Mouse (Mus musculus): ENCODE measurements at regions not wholly inside any gene's neighbourhood (a gene's known extent, or its start where the extent isn't known, plus 50 kb on each side); places are given as distances from the start of the nearest gene placed in this dataset.

GRCm38 (mm10) chr1:14499105-14499504, 1594.0 kb downstream of the 4930444P10Rik start:
- H3K4me2 ChIP-seq (ENCODE audit: low read depth, low read length), result no peak overlapping the region
- 84% methylated on average over 1 of the region's 1 CpGs for WGBS

GRCm38 (mm10) chr1:14490026-14490425, 1603.1 kb downstream of the 4930444P10Rik start:
- Histone ChIP-seq H3K27me3 (ENCODE audit: control insufficient read depth, insufficient read depth, low read length) (no peaks in the 10 kb centered on the region), H3K4me2 (ENCODE audit: low read depth, low read length) (no peak overlapping the region), H3K27ac (ENCODE audit: low read depth, low read length) (no peak overlapping the region), H3K9ac (replicated peaks; ENCODE audit: low read depth, low read length) (no peak overlapping the region), H3K4me1 (ENCODE audit: control insufficient read depth, insufficient read depth, low read length) (no peaks in the 10 kb centered on the region), H3K9me3 (ENCODE audit: control insufficient read depth, low read length) (no peaks in the 10 kb centered on the region), H3K4me3 (ENCODE audit: low read depth, low read length) (no peak overlapping the region), H3K36me3 (ENCODE audit: control insufficient read depth, insufficient read depth, low read length) (no peaks in the 10 kb centered on the region)
- 86% methylated on average over 3 of the region's 3 CpGs for WGBS
- ATAC-seq (ENCODE audit: low read depth), result no peak

More at GRCm38 (mm10) chr1:14499105-14499504, 1594.0 kb downstream of the 4930444P10Rik start:
- H3K9ac ChIP-seq (replicated peaks; ENCODE audit: low read depth, low read length), result no peak overlapping the region
- no peak for ATAC-seq (ENCODE audit: low read depth)
- H3K4me3 ChIP-seq (ENCODE audit: low read depth, low read length), result no peak overlapping the region
- H3K36me3 ChIP-seq (ENCODE audit: control insufficient read depth, insufficient read depth, low read length), result no peaks in the 10 kb centered on the region
- H3K27ac ChIP-seq (ENCODE audit: low read depth, low read length), result no peak overlapping the region
- peaks cover 10% of the 10 kb centered on the region for H3K27me3 ChIP-seq (ENCODE audit: control insufficient read depth, insufficient read depth, low read length)
- no peaks in the 10 kb centered on the region for H3K9me3 ChIP-seq (ENCODE audit: control insufficient read depth, low read length)
- no peaks in the 10 kb centered on the region for H3K4me1 ChIP-seq (ENCODE audit: control insufficient read depth, insufficient read depth, low read length)

- H3K27me3 ChIP-seq (ENCODE audit: control insufficient read depth, insufficient read depth, low read length), result no peaks in the 10 kb centered on the region
- H3K4me3 ChIP-seq (ENCODE audit: low read depth, low read length), result no peak overlapping the region
- WGBS, result 47% methylated on average over 4 of the region's 4 CpGs
- no peak overlapping the region for H3K4me2 ChIP-seq (ENCODE audit: low read depth, low read length)
- H3K36me3 ChIP-seq (ENCODE audit: control insufficient read depth, insufficient read depth, low read length), result no peaks in the 10 kb centered on the region
- no peak for ATAC-seq (ENCODE audit: low read depth)
- H3K9ac ChIP-seq (replicated peaks; ENCODE audit: low read depth, low read length), result no peak overlapping the region
- H3K9me3 ChIP-seq (ENCODE audit: control insufficient read depth, low read length), result no peaks in the 10 kb centered on the region
- no peak overlapping the region for H3K27ac ChIP-seq (ENCODE audit: low read depth, low read length)
- no peaks in the 10 kb centered on the region for H3K4me1 ChIP-seq (ENCODE audit: control insufficient read depth, insufficient read depth, low read length)
Observed at GRCm38 (mm10) chr1:14487708-14488127, 1605.4 kb downstream of the 4930444P10Rik start.

GRCm38 (mm10) chr1:14485746-14486145, 1607.4 kb downstream of the 4930444P10Rik start:
- H3K4me1 ChIP-seq (ENCODE audit: control insufficient read depth, insufficient read depth, low read length), result no peaks in the 10 kb centered on the region
- H3K9ac ChIP-seq (replicated peaks; ENCODE audit: low read depth, low read length), result no peak overlapping the region
- ATAC-seq (ENCODE audit: low read depth), result no peak
- H3K4me2 ChIP-seq (ENCODE audit: low read depth, low read length), result no peak overlapping the region
- no peak overlapping the region for H3K27ac ChIP-seq (ENCODE audit: low read depth, low read length)
- 48% methylated on average over 2 of the region's 2 CpGs for WGBS
- H3K36me3 ChIP-seq (ENCODE audit: control insufficient read depth, insufficient read depth, low read length), result no peaks in the 10 kb centered on the region
- H3K27me3 ChIP-seq (ENCODE audit: control insufficient read depth, insufficient read depth, low read length), result no peaks in the 10 kb centered on the region
- H3K9me3 ChIP-seq (ENCODE audit: control insufficient read depth, low read length), result no peaks in the 10 kb centered on the region
- H3K4me3 ChIP-seq (ENCODE audit: low read depth, low read length), result no peak overlapping the region

- Histone ChIP-seq H3K27me3 (ENCODE audit: control insufficient read depth, insufficient read depth, low read length) (no peaks in the 10 kb centered on the region), H3K4me3 (ENCODE audit: low read depth, low read length) (no peak overlapping the region), H3K27ac (ENCODE audit: low read depth, low read length) (no peak overlapping the region), H3K9me3 (ENCODE audit: control insufficient read depth, low read length) (no peaks in the 10 kb centered on the region), H3K36me3 (ENCODE audit: control insufficient read depth, insufficient read depth, low read length) (no peaks in the 10 kb centered on the region), H3K4me1 (ENCODE audit: control insufficient read depth, insufficient read depth, low read length) (no peaks in the 10 kb centered on the region), H3K9ac (replicated peaks; ENCODE audit: low read depth, low read length) (no peak overlapping the region), H3K4me2 (ENCODE audit: low read depth, low read length) (no peak overlapping the region)
- 90% methylated on average over 6 of the region's 6 CpGs for WGBS
- 0 out of 2 replicates have a peak, but pooled peaks have one; percentile 11 for ATAC-seq (ENCODE audit: low read depth)
Observed at GRCm38 (mm10) chr1:14484121-14484916, 1608.8 kb downstream of the 4930444P10Rik start.

GRCm38 (mm10) chr1:14472294-14472693, 1620.8 kb downstream of the 4930444P10Rik start:
- no peaks in the 10 kb centered on the region for H3K4me1 ChIP-seq (ENCODE audit: control insufficient read depth, insufficient read depth, low read length)
- ATAC-seq (ENCODE audit: low read depth), result no peak
- no peaks in the 10 kb centered on the region for H3K9me3 ChIP-seq (ENCODE audit: control insufficient read depth, low read length)
- no peaks in the 10 kb centered on the region for H3K27me3 ChIP-seq (ENCODE audit: control insufficient read depth, insufficient read depth, low read length)
- H3K36me3 ChIP-seq (ENCODE audit: control insufficient read depth, insufficient read depth, low read length), result no peaks in the 10 kb centered on the region
- no peak overlapping the region for H3K4me3 ChIP-seq (ENCODE audit: low read depth, low read length)
- 31% methylated on average over 3 of the region's 3 CpGs for WGBS
- no peak overlapping the region for H3K4me2 ChIP-seq (ENCODE audit: low read depth, low read length)
- H3K27ac ChIP-seq (ENCODE audit: low read depth, low read length), result no peak overlapping the region
- no peak overlapping the region for H3K9ac ChIP-seq (replicated peaks; ENCODE audit: low read depth, low read length)

- WGBS, result 14% methylated on average over 2 of the region's 2 CpGs
- Histone ChIP-seq H3K27ac (ENCODE audit: low read depth, low read length) (no peak overlapping the region), H3K9me3 (ENCODE audit: control insufficient read depth, low read length) (no peaks in the 10 kb centered on the region), H3K36me3 (ENCODE audit: control insufficient read depth, insufficient read depth, low read length) (no peaks in the 10 kb centered on the region), H3K4me1 (ENCODE audit: control insufficient read depth, insufficient read depth, low read length) (no peaks in the 10 kb centered on the region), H3K4me2 (ENCODE audit: low read depth, low read length) (no peak overlapping the region), H3K4me3 (ENCODE audit: low read depth, low read length) (no peak overlapping the region), H3K27me3 (ENCODE audit: control insufficient read depth, insufficient read depth, low read length) (no peaks in the 10 kb centered on the region), H3K9ac (replicated peaks; ENCODE audit: low read depth, low read length) (no peak overlapping the region)
- no peak for ATAC-seq (ENCODE audit: low read depth)
Observed at GRCm38 (mm10) chr1:14471551-14471950, 1621.6 kb downstream of the 4930444P10Rik start.

- no peak for ATAC-seq (ENCODE audit: low read depth)
- no peaks in the 10 kb centered on the region for H3K9me3 ChIP-seq (ENCODE audit: control insufficient read depth, low read length)
- WGBS, result 12% methylated on average over 5 of the region's 5 CpGs
Observed at GRCm38 (mm10) chr1:14464788-14465482, 1628.2 kb downstream of the 4930444P10Rik start.

GRCm38 (mm10) chr1:14462496-14462895, 1630.6 kb downstream of the 4930444P10Rik start:
- Histone ChIP-seq H3K27ac (ENCODE audit: low read depth, low read length) (no peak overlapping the region), H3K4me2 (ENCODE audit: low read depth, low read length) (no peak overlapping the region), H3K36me3 (ENCODE audit: control insufficient read depth, insufficient read depth, low read length) (no peaks in the 10 kb centered on the region), H3K9me3 (ENCODE audit: control insufficient read depth, low read length) (no peaks in the 10 kb centered on the region), H3K27me3 (ENCODE audit: control insufficient read depth, insufficient read depth, low read length) (no peaks in the 10 kb centered on the region), H3K4me1 (ENCODE audit: control insufficient read depth, insufficient read depth, low read length) (no peaks in the 10 kb centered on the region), H3K4me3 (ENCODE audit: low read depth, low read length) (no peak overlapping the region), H3K9ac (replicated peaks; ENCODE audit: low read depth, low read length) (no peak overlapping the region)
- 31% methylated on average over 3 of the region's 3 CpGs for whole genome bisulfite sequencing
- no peak for ATAC-seq (ENCODE audit: low read depth)

More at GRCm38 (mm10) chr1:14464788-14465482, 1628.2 kb downstream of the 4930444P10Rik start:
- H3K27me3 ChIP-seq (ENCODE audit: control insufficient read depth, insufficient read depth, low read length), result no peaks in the 10 kb centered on the region
- H3K9ac ChIP-seq (replicated peaks; ENCODE audit: low read depth, low read length), result no peak overlapping the region
- no peaks in the 10 kb centered on the region for H3K36me3 ChIP-seq (ENCODE audit: control insufficient read depth, insufficient read depth, low read length)
- H3K4me1 ChIP-seq (ENCODE audit: control insufficient read depth, insufficient read depth, low read length), result no peaks in the 10 kb centered on the region
- no peak overlapping the region for H3K4me3 ChIP-seq (ENCODE audit: low read depth, low read length)
- H3K27ac ChIP-seq (ENCODE audit: low read depth, low read length), result no peak overlapping the region
- no peak overlapping the region for H3K4me2 ChIP-seq (ENCODE audit: low read depth, low read length)

Measured in neural tube, embryonic 14.5 days (tissue).